Mouse (Mus musculus) testis, adult 2 months (tissue): ENCODE data around the gene Nr2c2ap. TPM values are rescaled to one million over a fixed set of nuclear protein-coding genes. Genes with fewer than 3 reads are reported as not detected.
A peak's percentile ranks its signal among the peaks of the same experiment; 100 is the strongest.

Experiments used
- H3K27ac ChIP-seq: fragments of 200-500 bp; 2 replicates; pipeline ENCODE4 v1.5.1; 2012; ENCODE audit warnings: low read depth, low read length; ENCODE audit not compliant: control insufficient read depth, insufficient read depth
- H3K27me3 ChIP-seq: fragments of 200-500 bp; 2 replicates; pipeline ENCODE4 v1.6.1; 2012; ENCODE audit warnings: mild to moderate bottlenecking, low read length, moderate library complexity; ENCODE audit not compliant: control insufficient read depth, insufficient read depth
- H3K36me3 ChIP-seq: fragments of 200-500 bp; 2 replicates; pipeline ENCODE4 v1.6.1; 2012; ENCODE audit warnings: mild to moderate bottlenecking, low read length; ENCODE audit not compliant: control insufficient read depth, insufficient read depth
- H3K4me1 ChIP-seq: fragments of 200-500 bp; 2 replicates; pipeline ENCODE4 v1.6.1; 2012; ENCODE audit warnings: low read length; ENCODE audit not compliant: control insufficient read depth, insufficient read depth
- H3K4me3 ChIP-seq: fragments of 200-500 bp; 2 replicates; pipeline ENCODE4 v1.5.1; 2012; ENCODE audit warnings: low read depth, mild to moderate bottlenecking, low read length, moderate library complexity, mixed read lengths; ENCODE audit not compliant: control insufficient read depth
- CTCF ChIP-seq: fragments of 200-500 bp; IDR thresholded peaks from 2 replicates; pipeline ENCODE4 v1.5.1; 2012; ENCODE audit warnings: low read depth, mild to moderate bottlenecking, inconsistent platforms, low read length, moderate library complexity; ENCODE audit not compliant: control insufficient read depth, insufficient read depth, insufficient replicate concordance
- POLR2A ChIP-seq: fragments of 200-500 bp; IDR thresholded peaks from 2 replicates; pipeline ENCODE4 v1.6.1; 2012; ENCODE audit warnings: low read depth, mild to moderate bottlenecking, inconsistent platforms, low read length, moderate library complexity; ENCODE audit not compliant: control insufficient read depth
- polyA plus RNA-seq: library from polyadenylated mRNA; depleted of rRNA; stranded (reverse); fragments of >200 nt; gene quantifications from 2 replicates; pipeline ENCODE4 v1.2.3, GENCODE M21; 2012

The Nr2c2ap gene
- polyA plus RNA-seq, 1 experiment, result 3.8 TPM

DNA sequence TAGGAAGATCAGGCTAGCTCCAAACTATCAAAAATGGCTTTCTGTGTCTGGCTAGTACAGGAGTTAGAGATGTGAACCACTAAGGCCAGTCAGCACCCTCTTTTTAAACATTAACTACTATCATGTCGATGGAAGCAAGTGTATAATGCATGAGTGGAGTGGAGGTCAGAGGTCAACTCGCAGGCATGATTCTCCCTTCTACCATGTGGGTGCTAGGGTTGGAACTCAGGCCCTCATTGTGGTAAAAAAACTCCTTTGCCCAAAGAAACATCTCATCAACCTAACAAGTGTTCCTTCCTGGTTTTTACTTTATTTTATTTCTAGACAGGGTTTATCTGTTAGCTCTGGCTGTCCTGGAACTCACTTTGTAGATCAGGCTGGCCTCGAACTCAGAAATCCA is 39.6 kb downstream of the Nr2c2ap start:
- H3K27me3 ChIP-seq, result no peaks in the 10 kb centered on the region

DNA sequence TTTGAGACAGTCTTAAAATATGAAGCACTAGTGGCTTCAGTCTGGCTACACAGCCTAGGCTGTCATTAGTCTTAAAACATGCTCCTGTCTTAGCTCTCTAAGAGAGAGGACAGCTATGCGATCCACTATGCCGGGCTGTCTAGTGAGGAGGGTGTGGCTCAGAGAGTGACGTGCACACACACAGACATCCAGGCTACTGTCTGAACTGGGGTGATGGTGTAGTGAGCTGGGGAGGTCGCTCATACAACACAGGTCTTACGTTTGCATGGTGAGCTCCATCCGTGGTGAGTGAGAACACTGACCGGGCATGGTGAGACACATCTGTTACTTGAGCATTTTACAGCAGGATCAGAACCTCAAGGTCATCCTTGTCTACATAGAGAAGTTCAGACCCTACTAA is 40.1 kb downstream of the Nr2c2ap start:
- Histone ChIP-seq H3K36me3 (no peaks in the 10 kb centered on the region), H3K27ac (no peak overlapping the region), H3K27me3 (no peaks in the 10 kb centered on the region), H3K4me3 (no peak overlapping the region), H3K4me1 (peaks cover 18% of the 10 kb centered on the region)
- no peak for TF ChIP-seq POLR2A
- TF ChIP-seq CTCF, result no peak

More for the DNA sequence above, 39.6 kb downstream of the Nr2c2ap start:
- Histone ChIP-seq H3K4me1 (peaks cover 23% of the 10 kb centered on the region), H3K4me3 (no peak overlapping the region), H3K36me3 (no peaks in the 10 kb centered on the region), H3K27ac (no peak overlapping the region)
- TF ChIP-seq CTCF, result no peak
- TF ChIP-seq POLR2A, result no peak

GRCm38 (mm10) chr8:70172043-70172681 is 41.0 kb downstream of the Nr2c2ap start, which contains the start of gene Tmem161a:
TSS of gene Tmem161a (plus strand) at chr8:70172356.
- Histone ChIP-seq H3K27ac (peak within 1 kb of the TSS; percentile 32; the same call in 1 of the 2 replicates), H3K4me1 (peaks cover 11% of the 10 kb centered on the region), H3K4me3 (peak within 1 kb of the TSS; percentile 81), H3K36me3 (no peaks in the 10 kb centered on the region), H3K27me3 (no peaks in the 10 kb centered on the region)
- TF ChIP-seq POLR2A (peak; percentile 79), CTCF (no peak)

- Histone ChIP-seq H3K4me1 (peaks cover 10% of the 10 kb centered on the region), H3K27ac (no peak overlapping the region), H3K36me3 (no peaks in the 10 kb centered on the region), H3K27me3 (no peaks in the 10 kb centered on the region), H3K4me3 (no peak overlapping the region)
- no peak for TF ChIP-seq CTCF
- TF ChIP-seq POLR2A, result no peak
These were observed 42.2 kb downstream of the Nr2c2ap start for GRCm38 (mm10) chr8:70173320-70173719.

DNA sequence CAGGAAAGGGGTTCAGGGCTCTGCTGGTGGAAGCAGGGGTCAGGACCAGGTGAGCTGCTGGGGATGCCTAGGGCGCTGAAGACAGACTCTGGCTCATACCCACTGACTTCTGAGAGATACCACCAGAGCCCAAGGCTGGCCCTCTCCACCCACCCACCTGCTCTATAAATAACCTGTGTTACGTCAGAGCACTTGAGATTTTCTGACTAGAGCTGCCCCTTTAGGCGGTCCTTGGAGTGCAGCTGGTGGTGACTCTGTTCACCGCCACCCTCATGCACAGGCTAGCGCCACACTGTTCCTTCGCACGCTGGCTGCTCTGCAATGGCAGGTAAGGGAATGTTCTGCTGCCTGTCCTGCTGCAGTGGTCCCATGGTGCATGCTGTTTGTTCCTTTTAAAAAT is 42.9 kb downstream of the Nr2c2ap start:
- Histone ChIP-seq H3K4me1 (peaks cover 10% of the 10 kb centered on the region), H3K27me3 (no peaks in the 10 kb centered on the region), H3K36me3 (no peaks in the 10 kb centered on the region), H3K27ac (no peak overlapping the region), H3K4me3 (no peak overlapping the region)
- no peak for TF ChIP-seq CTCF
- TF ChIP-seq POLR2A, result no peak

- Histone ChIP-seq H3K4me1 (no peaks in the 10 kb centered on the region; the same call in 1 of the 2 replicates), H3K27ac (no peak overlapping the region), H3K36me3 (no peaks in the 10 kb centered on the region), H3K27me3 (no peaks in the 10 kb centered on the region), H3K4me3 (no peak overlapping the region)
- no peak for TF ChIP-seq POLR2A
- no peak for TF ChIP-seq CTCF
These were observed 47.1 kb downstream of the Nr2c2ap start for GRCm38 (mm10) chr8:70178231-70178630.

DNA sequence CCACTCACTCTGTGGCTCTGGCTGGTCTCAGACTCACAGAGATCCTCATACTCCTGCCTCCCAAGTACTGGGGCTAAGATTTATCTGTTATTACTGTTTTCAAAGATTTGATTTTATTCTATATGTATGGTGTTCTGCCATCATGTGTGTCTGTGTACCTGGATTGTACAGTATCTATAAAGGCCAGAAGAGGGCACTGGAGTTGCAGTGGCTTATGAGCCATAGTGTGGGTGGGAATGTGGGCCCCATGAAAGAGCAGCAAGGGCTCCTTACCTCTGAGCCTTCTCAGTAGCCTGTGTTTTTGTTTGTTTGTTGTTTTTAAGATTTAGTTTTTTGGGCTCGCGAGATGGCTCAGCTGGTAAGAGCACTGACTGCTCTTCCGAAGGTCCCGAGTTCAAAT is 47.9 kb downstream of the Nr2c2ap start:
- Histone ChIP-seq H3K27ac (no peak overlapping the region), H3K27me3 (no peaks in the 10 kb centered on the region), H3K36me3 (no peaks in the 10 kb centered on the region), H3K4me1 (no peaks in the 10 kb centered on the region), H3K4me3 (no peak overlapping the region)
- no peak for TF ChIP-seq POLR2A
- TF ChIP-seq CTCF, result no peak
